Mouse (Mus musculus): ENCODE data around the gene Ttc23.
A peak's percentile ranks its signal among the peaks of the same experiment; 100 is the strongest.

Ttc23 gene

GRCm38 (mm10) chr7:67754606-67755005 lies 107.4 kb downstream of the Ttc23 start:
- no peak for DNase-seq

- no peak for DNase-seq
Observed at GRCm38 (mm10) chr7:67755366-67755765, 108.2 kb downstream of the Ttc23 start.

- no peak for DNase-seq
Observed at GRCm38 (mm10) chr7:67756636-67757035, 109.4 kb downstream of the Ttc23 start.

- DNase-seq: no peak
Observed at GRCm38 (mm10) chr7:67758506-67758857, 111.3 kb downstream of the Ttc23 start.

- DNase-seq: no peak
Observed at GRCm38 (mm10) chr7:67758858-67759628, 111.8 kb downstream of the Ttc23 start.

- peak; percentile 40 to 47 for DNase-seq
Observed at GRCm38 (mm10) chr7:67759629-67759995, 112.4 kb downstream of the Ttc23 start, which contains the start of gene Synm. TSS of gene Synm (minus strand) at chr7:67759742.

GRCm38 (mm10) chr7:67763625-67764024 lies 116.4 kb downstream of the Ttc23 start:
- no peak for DNase-seq

GRCm38 (mm10) chr7:67768125-67768524 lies 120.9 kb downstream of the Ttc23 start:
- no peak for DNase-seq

- DNase-seq: no peak
Observed at GRCm38 (mm10) chr7:67769487-67769886, 122.3 kb downstream of the Ttc23 start.

- DNase-seq: no peak
Observed at GRCm38 (mm10) chr7:67772231-67772630, 125.0 kb downstream of the Ttc23 start.

- DNase-seq: no peak
Observed at GRCm38 (mm10) chr7:67775623-67776022, 128.4 kb downstream of the Ttc23 start.

- no peak for DNase-seq
Observed at GRCm38 (mm10) chr7:67776636-67777305, 129.6 kb downstream of the Ttc23 start.

- no peak for DNase-seq
Observed at GRCm38 (mm10) chr7:67787861-67788260, 140.7 kb downstream of the Ttc23 start.

GRCm38 (mm10) chr7:67788713-67789112 lies 141.5 kb downstream of the Ttc23 start:
- DNase-seq: peak in 1 of 2 experiments; percentile 32

GRCm38 (mm10) chr7:67791256-67791655 lies 144.0 kb downstream of the Ttc23 start:
- no peak for DNase-seq

GRCm38 (mm10) chr7:67793449-67793848 lies 146.2 kb downstream of the Ttc23 start:
- no peak for DNase-seq

GRCm38 (mm10) chr7:67797065-67797464 lies 149.9 kb downstream of the Ttc23 start:
- DNase-seq: no peak

- DNase-seq: no peak
Observed at GRCm38 (mm10) chr7:67798476-67798875, 151.3 kb downstream of the Ttc23 start.

GRCm38 (mm10) chr7:67800547-67800946 lies 153.3 kb downstream of the Ttc23 start:
- no peak for DNase-seq

- no peak for DNase-seq
Observed at GRCm38 (mm10) chr7:67801022-67801421, 153.8 kb downstream of the Ttc23 start.

- peak; percentile 49 to 53 for DNase-seq
Observed at GRCm38 (mm10) chr7:67803015-67803856, 156.0 kb downstream of the Ttc23 start.

- no peak for DNase-seq
Observed at GRCm38 (mm10) chr7:67803857-67804215, 156.6 kb downstream of the Ttc23 start.

Data from thymus, adult 18-20 months (tissue).